Mouse (Mus musculus): ENCODE results near the gene Wdr66. TPM values are rescaled to one million over a fixed set of nuclear protein-coding genes. Genes with fewer than 3 reads are reported as not detected.
"Not testable (repeated sequence)": the region's sequence is repeated elsewhere in the genome, so short reads cannot be mapped to it uniquely, and the experiment has no call there.

The Wdr66 gene
- 11.3 and 14.8 TPM in 2 replicates for polyA plus RNA-seq (2016; fragmentation: Nextera tagmentation; extraction: Ambion mirVana)

DNA sequence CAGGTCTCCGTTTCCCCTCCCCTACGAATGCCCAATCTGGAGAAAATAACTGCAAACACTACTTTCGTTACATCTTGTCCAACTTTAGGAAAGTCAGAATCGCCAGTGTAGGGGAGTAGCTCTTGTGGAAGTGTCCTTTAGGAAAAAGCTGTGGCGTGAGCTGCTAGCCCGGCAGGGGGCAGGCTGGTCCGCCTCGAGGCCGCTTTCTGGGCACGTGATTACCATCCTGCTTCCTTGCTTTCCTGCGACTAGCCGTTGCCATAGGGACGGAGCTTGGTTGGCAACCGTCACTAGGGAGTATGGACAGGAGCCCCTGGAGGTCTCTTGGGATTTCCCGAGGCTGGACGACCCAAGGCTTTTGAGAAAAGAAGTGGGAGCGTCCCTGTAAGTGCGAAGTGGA lies at the start of gene Wdr66:
TSS of gene Wdr66 (plus strand) at position 269 of the 400 bp plus-strand sequence.
- H3K4me1 ChIP-seq, result peaks cover 3% of the 10 kb centered on the region; the same call in 1 of the 2 replicates
- H3K27ac ChIP-seq, result no peak within 1 kb of the TSS
- ATAC-seq (ENCODE audit: low FRiP score, low read depth), result peak; percentile 85
- H3K9ac ChIP-seq, result no peak within 1 kb of the TSS
- peak within 1 kb of the TSS; percentile 57 for H3K4me2 ChIP-seq (replicated peaks)
- H3K4me3 ChIP-seq, result 0 out of 2 replicates have a peak within 1 kb of the TSS, but pooled peaks have one; percentile 10
- 0 out of 2 replicates have a peak, but pooled peaks cover 5% of the 10 kb centered on the region for H3K27me3 ChIP-seq (replicated peaks)
- 3% methylated on average over 18 of the region's 18 CpGs for WGBS
- H3K9me3 ChIP-seq, result no peaks in the 10 kb centered on the region
- H3K36me3 ChIP-seq, result peaks cover 8% of the 10 kb centered on the region

DNA sequence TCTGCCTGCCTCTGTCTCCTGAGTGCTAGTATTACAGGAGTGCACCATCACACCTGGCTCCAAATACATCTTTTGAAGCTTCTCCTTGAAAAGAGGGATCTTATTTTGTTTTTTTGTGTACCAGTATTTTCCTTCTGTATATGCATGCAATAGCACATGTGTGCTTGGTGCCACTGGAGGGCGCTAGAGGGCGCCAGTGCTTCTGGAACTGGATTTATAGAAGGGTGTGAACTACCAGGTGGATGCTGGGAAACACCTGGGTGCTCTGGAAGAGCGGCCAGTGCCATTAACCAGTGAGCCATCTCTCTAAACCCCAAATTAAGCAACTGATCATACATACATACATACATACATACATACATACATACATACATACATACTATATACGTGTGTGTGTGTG lies 49.1 kb upstream of the Wdr66 start:
- not testable (repeated sequence) for H3K4me2 ChIP-seq (replicated peaks); H3K36me3 ChIP-seq; H3K4me1 ChIP-seq; H3K9ac ChIP-seq; ATAC-seq (ENCODE audit: low FRiP score, low read depth); H3K9me3 ChIP-seq; H3K27ac ChIP-seq; H3K27me3 ChIP-seq (replicated peaks); H3K4me3 ChIP-seq
- WGBS, result 44% methylated on average over 4 of the region's 4 CpGs

DNA sequence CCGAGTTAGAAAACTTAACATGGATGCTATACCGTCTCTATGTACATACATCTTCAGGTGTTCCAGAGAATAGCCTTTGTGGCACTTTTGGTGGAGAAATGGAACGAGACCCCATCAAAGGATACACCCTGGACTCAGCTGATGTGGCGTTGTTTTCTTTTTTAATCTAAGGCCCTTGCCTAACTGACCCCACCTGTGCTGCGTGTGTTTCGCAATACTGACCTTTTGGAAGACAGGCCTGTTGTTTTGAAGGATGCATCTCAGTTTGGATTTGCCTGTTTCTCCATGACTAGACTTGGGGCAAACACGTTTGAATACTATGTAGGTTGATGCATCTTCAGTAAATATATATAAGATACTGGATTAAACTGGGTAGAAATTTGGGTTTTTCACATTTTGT lies 48.3 kb upstream of the Wdr66 start:
- H3K4me3 ChIP-seq; H3K27me3 ChIP-seq (replicated peaks); H3K27ac ChIP-seq; H3K9ac ChIP-seq; H3K4me1 ChIP-seq; H3K4me2 ChIP-seq (replicated peaks); ATAC-seq (ENCODE audit: low FRiP score, low read depth); H3K9me3 ChIP-seq; H3K36me3 ChIP-seq: not testable (repeated sequence)
- WGBS, result 92% methylated on average over 7 of the region's 7 CpGs

DNA sequence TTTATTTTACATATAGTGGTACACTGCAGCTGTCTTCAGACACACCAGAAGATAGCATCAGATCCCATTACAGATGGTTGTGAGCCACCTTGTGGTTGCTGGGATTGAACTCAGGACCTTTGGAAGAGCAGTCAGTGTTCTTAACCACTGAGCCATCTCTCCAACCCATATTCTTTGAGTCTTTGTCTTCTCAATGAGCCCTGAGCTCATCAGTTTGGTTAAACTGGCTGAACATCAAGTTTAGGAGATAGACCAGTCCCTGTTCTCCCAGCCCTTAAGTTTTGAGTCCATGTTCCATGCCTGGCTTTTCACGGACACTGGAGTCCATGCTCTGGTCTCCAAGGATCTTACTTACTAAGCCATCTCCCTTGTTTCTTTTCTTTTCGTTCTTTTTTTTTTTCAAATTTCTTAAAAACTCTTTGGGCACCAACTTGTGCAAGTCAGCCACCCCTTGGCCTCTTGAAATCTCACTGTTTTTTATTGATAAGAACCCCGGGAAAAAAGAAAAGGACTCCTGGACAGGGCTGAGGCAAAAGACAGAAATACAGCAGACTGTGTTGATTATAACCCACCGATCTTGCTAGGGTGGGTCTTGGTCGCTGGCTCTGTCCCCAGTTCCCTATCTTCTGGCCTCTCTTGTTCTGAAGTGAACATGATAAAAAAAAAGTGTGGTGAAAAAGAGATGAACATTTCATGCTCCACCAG lies 29.4 kb upstream of the Wdr66 start:
- not testable (repeated sequence) for H3K27me3 ChIP-seq (replicated peaks); H3K4me3 ChIP-seq; H3K9ac ChIP-seq; H3K4me2 ChIP-seq (replicated peaks); H3K9me3 ChIP-seq; H3K27ac ChIP-seq; ATAC-seq (ENCODE audit: low FRiP score, low read depth); H3K4me1 ChIP-seq; H3K36me3 ChIP-seq
- WGBS, result 81% methylated on average over 4 of the region's 5 CpGs

DNA sequence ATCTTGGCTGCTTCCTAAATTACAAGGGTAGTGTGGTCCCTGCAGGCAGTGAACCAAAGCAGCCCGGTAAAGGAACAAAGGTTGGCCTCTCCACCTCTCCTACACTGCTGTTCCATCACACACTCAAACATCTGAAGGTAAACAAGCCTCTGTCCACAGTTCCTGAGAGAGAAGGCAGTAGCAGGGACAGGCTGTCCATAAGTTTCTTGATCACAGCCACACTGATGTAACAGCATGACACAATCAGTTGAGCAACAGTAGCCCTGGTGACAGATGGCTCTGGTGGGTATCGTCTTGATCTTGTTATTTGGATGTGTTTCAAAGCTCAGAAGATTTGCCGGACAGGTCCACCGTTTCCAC lies 28.9 kb upstream of the Wdr66 start:
- 89% methylated on average over 4 of the region's 4 CpGs for WGBS

DNA sequence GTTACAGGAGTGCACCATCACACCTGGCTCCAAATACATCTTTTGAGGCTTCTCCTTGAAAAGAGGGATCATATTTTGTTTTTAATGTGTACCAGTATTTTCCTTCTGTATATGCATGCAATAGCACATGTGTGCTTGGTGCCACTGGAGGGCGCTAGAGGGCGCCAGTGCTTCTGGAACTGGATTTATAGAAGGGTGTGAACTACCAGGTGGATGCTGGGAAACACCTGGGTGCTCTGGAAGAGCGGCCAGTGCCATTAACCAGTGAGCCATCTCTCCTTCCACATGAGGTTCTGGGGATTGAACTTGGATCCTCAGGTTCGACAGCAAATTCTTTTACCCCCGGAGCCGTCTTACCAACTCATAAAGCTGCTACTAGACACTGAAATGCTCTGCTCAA lies 28.0 kb upstream of the Wdr66 start:
- not testable (repeated sequence) for H3K27me3 ChIP-seq (replicated peaks); H3K4me2 ChIP-seq (replicated peaks); H3K9me3 ChIP-seq; H3K36me3 ChIP-seq; ATAC-seq (ENCODE audit: low FRiP score, low read depth); H3K4me3 ChIP-seq; H3K9ac ChIP-seq; H3K4me1 ChIP-seq; H3K27ac ChIP-seq
- 59% methylated on average over 6 of the region's 6 CpGs for WGBS

More for the DNA sequence above, 28.9 kb upstream of the Wdr66 start:
- Histone ChIP-seq H3K4me1 (no peaks in the 10 kb centered on the region), H3K4me3 (no peak overlapping the region), H3K36me3 (no peaks in the 10 kb centered on the region), H3K9me3 (0 out of 2 replicates have a peak, but pooled peaks cover 3% of the 10 kb centered on the region), H3K27ac (no peak overlapping the region), H3K27me3 (replicated peaks) (no peaks in the 10 kb centered on the region), H3K9ac (no peak overlapping the region), H3K4me2 (replicated peaks) (no peak overlapping the region)
- ATAC-seq (ENCODE audit: low FRiP score, low read depth), result no peak

DNA sequence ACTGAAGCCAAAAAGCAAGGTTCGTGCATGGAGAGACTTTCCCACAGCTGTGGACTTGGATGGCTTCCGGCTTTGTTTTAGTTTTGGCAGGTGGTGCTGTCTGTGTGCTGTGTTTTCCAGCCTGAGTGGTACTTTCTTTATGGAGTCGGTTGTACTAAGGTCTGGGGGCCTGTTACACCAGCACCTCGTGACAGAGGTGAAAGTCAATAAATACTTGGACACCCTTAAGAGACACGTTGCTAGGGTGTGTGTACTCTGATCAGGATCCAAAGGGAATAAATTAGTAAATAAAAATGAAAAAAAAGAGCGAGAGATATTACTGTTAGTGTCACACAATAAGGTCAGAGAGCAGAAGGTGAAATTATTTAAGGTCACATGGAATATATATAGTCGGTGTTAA lies 25.1 kb upstream of the Wdr66 start:
- H3K9me3 ChIP-seq, result no peaks in the 10 kb centered on the region
- H3K4me1 ChIP-seq, result peaks cover 9% of the 10 kb centered on the region; the same call in 1 of the 2 replicates
- no peak overlapping the region for H3K27ac ChIP-seq
- H3K27me3 ChIP-seq (replicated peaks), result no peaks in the 10 kb centered on the region
- no peak overlapping the region for H3K9ac ChIP-seq
- no peaks in the 10 kb centered on the region for H3K36me3 ChIP-seq
- no peak for ATAC-seq (ENCODE audit: low FRiP score, low read depth)
- H3K4me3 ChIP-seq, result no peak overlapping the region
- no peak overlapping the region for H3K4me2 ChIP-seq (replicated peaks)
- 90% methylated on average over 7 of the region's 7 CpGs for WGBS

DNA sequence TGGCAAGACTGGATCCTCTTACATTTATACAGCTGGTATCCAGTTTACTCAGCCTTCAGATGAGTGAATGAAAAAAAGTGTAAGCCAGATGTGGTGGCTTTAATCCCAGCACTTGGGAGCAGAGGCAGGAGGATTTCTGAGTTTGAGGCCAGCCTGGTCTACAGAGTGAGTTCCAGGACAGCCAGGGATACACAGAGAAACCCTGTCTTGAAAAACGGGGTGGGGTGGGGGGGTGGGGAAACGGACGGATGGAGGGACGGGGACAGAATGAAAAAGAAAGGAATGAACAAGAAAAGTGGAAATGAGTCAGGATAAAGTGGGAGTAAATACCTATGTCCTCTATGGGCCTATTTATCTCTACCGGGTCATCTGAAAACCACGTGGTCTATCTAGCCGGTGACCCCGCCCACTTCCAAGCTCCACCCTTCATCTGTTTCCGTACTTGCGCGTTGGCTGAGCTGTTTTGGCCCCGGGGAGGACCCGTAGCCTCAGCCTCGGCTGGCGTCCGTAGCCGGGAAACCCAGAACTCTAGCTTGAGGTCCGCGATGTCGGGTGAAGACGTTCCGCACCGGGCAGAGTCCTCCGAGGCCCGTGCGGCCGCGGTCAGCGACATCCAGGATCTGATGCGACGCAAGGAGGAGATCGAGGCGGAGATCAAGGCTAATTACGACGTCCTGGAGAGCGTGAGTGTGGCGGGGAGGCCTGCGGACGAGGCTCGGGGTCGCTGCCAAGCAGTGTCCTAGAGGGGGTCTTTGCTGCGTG lies 24.0 kb upstream of the Wdr66 start:
- ATAC-seq (ENCODE audit: low FRiP score, low read depth), result peak; percentile 82; the same call in 1 of the 2 replicates
- H3K9ac ChIP-seq, result peak overlapping the region; percentile 77
- WGBS, result 4% methylated on average over 42 of the region's 42 CpGs
- H3K4me2 ChIP-seq (replicated peaks), result peak overlapping the region; percentile 68
- no peaks in the 10 kb centered on the region for H3K36me3 ChIP-seq
- no peaks in the 10 kb centered on the region for H3K9me3 ChIP-seq
- peaks cover 9% of the 10 kb centered on the region; the same call in 1 of the 2 replicates for H3K4me1 ChIP-seq
- peak overlapping the region; percentile 74 for H3K4me3 ChIP-seq
- no peak overlapping the region for H3K27ac ChIP-seq
- no peaks in the 10 kb centered on the region for H3K27me3 ChIP-seq (replicated peaks)

DNA sequence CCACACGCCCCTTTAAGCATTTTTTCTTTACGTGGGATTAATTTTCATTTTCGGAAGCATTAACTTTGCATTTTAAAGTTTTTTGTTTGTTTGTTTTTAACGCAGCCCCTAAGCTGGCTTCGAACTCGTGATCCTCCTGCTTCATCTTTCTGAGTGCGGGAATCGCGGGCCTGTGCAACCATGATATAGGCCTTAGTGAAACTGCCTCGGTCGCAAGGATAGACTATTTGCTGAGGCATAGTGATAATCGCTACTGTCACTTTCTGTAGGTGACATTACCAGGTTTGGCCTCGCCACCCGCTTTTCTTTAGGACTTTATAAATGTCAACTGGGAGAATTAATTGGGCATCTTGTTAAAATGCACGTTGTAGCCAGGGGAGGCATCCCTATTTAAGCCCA lies 23.4 kb upstream of the Wdr66 start:
- Histone ChIP-seq H3K9me3 (no peaks in the 10 kb centered on the region), H3K4me2 (replicated peaks) (peak overlapping the region; percentile 68), H3K9ac (peak overlapping the region; percentile 77), H3K36me3 (no peaks in the 10 kb centered on the region), H3K4me3 (peak overlapping the region; percentile 74), H3K27ac (no peak overlapping the region), H3K27me3 (replicated peaks) (no peaks in the 10 kb centered on the region), H3K4me1 (peaks cover 9% of the 10 kb centered on the region; the same call in 1 of the 2 replicates)
- ATAC-seq (ENCODE audit: low FRiP score, low read depth), result no peak
- 6% methylated on average over 15 of the region's 15 CpGs for WGBS

DNA sequence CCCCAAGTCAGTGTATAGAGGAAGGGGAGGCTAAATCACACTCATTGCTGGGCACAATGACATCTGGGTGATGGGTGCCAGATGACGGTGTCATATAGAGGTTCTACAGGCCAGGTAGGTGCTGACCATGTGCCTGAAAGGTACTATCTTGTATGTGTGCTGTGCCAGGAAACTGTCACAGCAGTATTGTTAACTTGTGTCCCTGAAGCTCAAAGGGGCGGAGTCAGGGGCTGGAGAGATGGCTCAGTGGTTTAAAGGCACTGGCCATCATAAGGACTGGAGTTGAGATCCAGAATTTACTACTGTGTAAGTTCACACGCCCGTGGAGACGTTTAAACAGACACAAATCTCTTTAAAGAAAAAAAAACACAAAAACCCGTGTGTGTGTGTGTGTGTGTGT lies 22.6 kb upstream of the Wdr66 start:
- Histone ChIP-seq H3K4me3 (no peak overlapping the region), H3K36me3 (no peaks in the 10 kb centered on the region), H3K27ac (no peak overlapping the region), H3K9ac (peak overlapping the region; percentile 17; the same call in 1 of the 2 replicates), H3K27me3 (replicated peaks) (no peaks in the 10 kb centered on the region), H3K4me1 (peaks cover 9% of the 10 kb centered on the region; the same call in 1 of the 2 replicates), H3K4me2 (replicated peaks) (peak overlapping the region; percentile 68), H3K9me3 (no peaks in the 10 kb centered on the region)
- no peak for ATAC-seq (ENCODE audit: low FRiP score, low read depth)
- 88% methylated on average over 6 of the region's 6 CpGs for WGBS

DNA sequence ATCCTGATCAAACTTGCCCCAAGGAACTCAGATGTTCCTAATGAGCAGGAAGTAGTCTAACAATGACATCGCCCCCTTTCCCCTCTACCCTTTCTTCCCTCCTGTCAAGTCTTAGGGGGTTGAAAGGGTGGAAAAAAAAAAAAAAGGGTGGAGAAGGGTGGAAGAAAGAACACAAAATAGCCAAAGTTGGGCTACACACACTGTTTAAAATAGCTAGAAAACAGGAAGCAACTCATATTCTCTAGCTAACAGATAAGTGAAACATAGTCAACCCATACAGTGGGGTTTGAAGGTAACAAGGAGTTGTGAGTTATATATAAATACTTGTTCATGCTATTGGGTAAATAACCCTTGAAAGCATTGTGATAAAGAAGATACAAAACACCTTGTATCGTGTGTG lies 19.7 kb upstream of the Wdr66 start:
- no peak for ATAC-seq (ENCODE audit: low FRiP score, low read depth)
- peaks cover 9% of the 10 kb centered on the region; the same call in 1 of the 2 replicates for H3K4me1 ChIP-seq
- H3K36me3 ChIP-seq, result peaks cover 4% of the 10 kb centered on the region; the same call in 1 of the 2 replicates
- no peak overlapping the region for H3K27ac ChIP-seq
- no peaks in the 10 kb centered on the region for H3K27me3 ChIP-seq (replicated peaks)
- H3K4me2 ChIP-seq (replicated peaks), result no peak overlapping the region
- H3K4me3 ChIP-seq, result no peak overlapping the region
- no peaks in the 10 kb centered on the region for H3K9me3 ChIP-seq
- 97% methylated on average over 2 of the region's 2 CpGs for WGBS
- no peak overlapping the region for H3K9ac ChIP-seq

DNA sequence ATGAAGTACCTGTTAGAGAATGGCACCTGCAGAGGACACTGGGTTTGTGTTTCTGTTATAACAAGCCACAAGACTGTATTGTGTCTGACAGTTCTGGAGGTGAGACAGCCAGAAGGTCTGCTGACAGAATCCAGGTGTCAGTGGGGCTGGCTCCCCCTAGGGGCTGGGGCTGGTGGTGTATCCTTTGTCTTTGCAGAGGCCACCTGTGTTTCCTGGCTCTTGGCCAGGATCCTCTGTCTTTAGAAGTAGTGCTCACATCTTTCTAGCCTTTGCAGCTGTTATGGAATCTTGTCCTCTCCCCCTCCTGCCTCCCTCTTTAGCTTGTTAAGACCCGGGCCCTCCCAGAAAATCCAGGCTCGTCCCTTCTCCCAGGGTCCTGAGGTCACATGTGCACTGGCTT lies 16.2 kb upstream of the Wdr66 start:
- no peak for ATAC-seq (ENCODE audit: low FRiP score, low read depth)
- Histone ChIP-seq H3K4me2 (replicated peaks) (no peak overlapping the region), H3K27ac (no peak overlapping the region), H3K9me3 (no peaks in the 10 kb centered on the region), H3K4me1 (no peaks in the 10 kb centered on the region), H3K9ac (no peak overlapping the region), H3K36me3 (peaks cover 26% of the 10 kb centered on the region), H3K4me3 (no peak overlapping the region), H3K27me3 (replicated peaks) (no peaks in the 10 kb centered on the region)
- WGBS, result 55% methylated on average over 2 of the region's 2 CpGs
